Mouse (Mus musculus) ES-E14 (cell line): ENCODE measurements around the gene Zfp536. TPM values are rescaled to one million over a fixed set of nuclear protein-coding genes. Genes with fewer than 3 reads are reported as not detected.

Experiments
- DNase-seq: peaks from one replicate; pipeline ENCODE4 v3.0.0-alpha.2; 2013; ENCODE audit warnings: low read depth, low spot score
- H3K27ac ChIP-seq: 2 replicates; pipeline ENCODE4 v1.5.1; 2012; ENCODE audit warnings: low read depth, mild to moderate bottlenecking, low read length, moderate library complexity, mixed read lengths; ENCODE audit not compliant: poor library complexity, insufficient read depth, severe bottlenecking
- H3K36me3 ChIP-seq: 2 replicates; pipeline ENCODE4 v1.6.1; 2012; ENCODE audit warnings: mild to moderate bottlenecking, low read length, moderate library complexity, mixed read lengths; ENCODE audit not compliant: control insufficient read depth, poor library complexity, insufficient read depth, severe bottlenecking
- H3K4me1 ChIP-seq, 2 experiments: fragments of 150-350 bp in 1 of 2; sonication (generic) in 1 of 2; 2 replicates each; pipeline ENCODE4 v1.6.1; 2012; ENCODE audit warnings: low read length in 2 of 2, mild to moderate bottlenecking in 1 of 2, mixed read lengths in 1 of 2; ENCODE audit not compliant: control insufficient read depth in 2 of 2, insufficient read depth in 2 of 2, poor library complexity in 1 of 2
- H3K4me3 ChIP-seq, 2 experiments: fragments of 150-350 bp in 1 of 2; sonication (generic) in 1 of 2; 2 replicates each; pipeline ENCODE4 v1.5.1; 2012; ENCODE audit warnings: low read length in 2 of 2, low read depth in 1 of 2, mild to moderate bottlenecking in 1 of 2, mixed read lengths in 1 of 2; ENCODE audit not compliant: insufficient read depth in 1 of 2, poor library complexity in 1 of 2, severe bottlenecking in 1 of 2
- H3K9ac ChIP-seq: 2 replicates; pipeline ENCODE4 v1.6.1; 2012; ENCODE audit warnings: low read depth, mild to moderate bottlenecking, low read length, mixed read lengths; ENCODE audit not compliant: poor library complexity, insufficient read depth, severe bottlenecking
- H3K9me3 ChIP-seq: fragments of 150-350 bp; sonication (generic); 2 replicates; pipeline ENCODE4 v1.6.1; 2012; ENCODE audit warnings: low read depth, mild to moderate bottlenecking, low read length; ENCODE audit not compliant: control insufficient read depth, insufficient read depth
- CHD2 ChIP-seq: IDR thresholded peaks from 2 replicates; pipeline ENCODE4 v1.6.1; 2014; ENCODE audit warnings: mild to moderate bottlenecking, low read depth, low read length, inconsistent platforms
- HCFC1 ChIP-seq: IDR thresholded peaks from 2 replicates; pipeline ENCODE4 v1.6.1; 2012; ENCODE audit warnings: low read length, inconsistent platforms, borderline replicate concordance; ENCODE audit not compliant: insufficient read depth
- MAFK ChIP-seq: IDR thresholded peaks from 2 replicates; pipeline ENCODE4 v1.6.1; 2014; ENCODE audit warnings: mild to moderate bottlenecking, low read depth, low read length, inconsistent platforms; ENCODE audit not compliant: insufficient read depth
- ZC3H11A ChIP-seq: IDR thresholded peaks from 2 replicates; pipeline ENCODE4 v1.6.1; 2012; ENCODE audit warnings: low read depth, mild to moderate bottlenecking, inconsistent platforms, low read length, borderline replicate concordance
- ZNF384 ChIP-seq: IDR thresholded peaks from 2 replicates; pipeline ENCODE4 v1.6.1; 2012; ENCODE audit warnings: low read depth, low read length, inconsistent platforms
- in situ Hi-C, 2 experiments: fragments of 600-800 bp; cut with MboI; formaldehyde crosslinking; loops; one replicate each; pipeline ENCODE4 v1.15.1; 2025; ENCODE audit warnings: low sequenced_read_pairs in 2 of 2, inconsistent platforms in 1 of 2; ENCODE audit not compliant: unreplicated experiment in 2 of 2
- total RNA-seq: library from RNA; depleted of rRNA; stranded (reverse); fragments of 300-350 nt; gene quantifications from 2 replicates; pipeline ENCODE4 v1.2.3, GENCODE M21; 2012

The Zfp536 gene
- total RNA-seq, 1 experiment = 2.2 TPM

DNA sequence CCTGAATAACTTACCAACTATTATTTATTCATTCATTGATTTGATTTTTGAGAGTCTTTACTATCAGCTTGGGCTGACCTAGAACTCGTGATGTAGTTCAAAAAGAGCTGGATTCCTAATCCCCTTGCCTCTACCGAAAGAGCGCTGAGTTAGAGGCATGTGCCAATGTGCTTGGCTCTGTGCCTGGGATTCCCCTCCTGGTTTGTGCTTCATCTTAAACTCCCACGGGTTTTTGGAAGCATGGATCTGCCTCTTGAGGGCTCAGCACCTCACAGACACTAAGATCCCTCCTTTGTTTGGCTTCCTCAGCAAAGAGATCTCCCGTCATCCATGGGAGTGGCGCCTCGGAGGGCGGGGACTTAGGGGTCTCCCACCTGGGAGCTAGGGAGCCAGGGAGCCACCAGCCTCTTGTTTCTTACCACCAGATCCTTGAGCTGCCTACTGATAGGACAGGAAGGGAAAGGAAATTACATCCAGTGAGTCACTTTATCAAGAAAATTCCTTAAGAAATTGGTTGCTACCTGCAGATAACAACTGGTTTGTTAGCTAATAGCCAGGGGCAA lies 41.5 kb upstream of the Zfp536 start:
- Histone ChIP-seq H3K27ac (no peak overlapping the region), H3K9ac (no peak overlapping the region), H3K9me3 (no peaks in the 10 kb centered on the region), H3K36me3 (no peaks in the 10 kb centered on the region), H3K4me1 (no peaks in the 10 kb centered on the region), H3K4me3 (no peak overlapping the region)
- no peak for DNase-seq
- in situ Hi-C loops = no loop called here
- TF ChIP-seq ZNF384 (no peak), MAFK (no peak), ZC3H11A (no peak), CHD2 (no peak), HCFC1 (no peak)

DNA sequence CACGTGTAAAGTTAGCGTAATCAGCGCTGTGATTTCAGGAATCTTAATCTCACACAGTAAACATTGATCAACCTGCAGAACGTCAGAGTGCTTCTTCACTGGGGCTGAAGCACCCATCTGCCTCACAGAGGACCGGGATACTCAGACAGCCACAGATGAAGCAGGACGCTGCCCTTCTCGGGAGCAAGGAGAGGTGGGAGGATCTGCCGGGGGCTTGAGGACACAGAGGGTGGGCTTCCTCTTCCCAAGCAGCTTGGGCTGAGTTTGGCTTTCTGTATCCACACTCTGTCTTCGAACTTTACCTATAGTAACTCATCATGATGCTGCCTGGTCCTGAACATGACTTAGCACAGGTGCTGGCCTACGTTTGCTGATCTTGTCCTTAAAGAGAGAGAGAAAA lies 40.2 kb upstream of the Zfp536 start:
- DNase-seq = no peak
- Histone ChIP-seq H3K36me3 (no peaks in the 10 kb centered on the region), H3K27ac (no peak overlapping the region), H3K4me1 (no peaks in the 10 kb centered on the region), H3K4me3 (no peak overlapping the region), H3K9ac (no peak overlapping the region), H3K9me3 (no peaks in the 10 kb centered on the region)
- TF ChIP-seq ZNF384 (no peak), MAFK (no peak), CHD2 (no peak), ZC3H11A (no peak), HCFC1 (no peak)
- in situ Hi-C loops = no loop called here

DNA sequence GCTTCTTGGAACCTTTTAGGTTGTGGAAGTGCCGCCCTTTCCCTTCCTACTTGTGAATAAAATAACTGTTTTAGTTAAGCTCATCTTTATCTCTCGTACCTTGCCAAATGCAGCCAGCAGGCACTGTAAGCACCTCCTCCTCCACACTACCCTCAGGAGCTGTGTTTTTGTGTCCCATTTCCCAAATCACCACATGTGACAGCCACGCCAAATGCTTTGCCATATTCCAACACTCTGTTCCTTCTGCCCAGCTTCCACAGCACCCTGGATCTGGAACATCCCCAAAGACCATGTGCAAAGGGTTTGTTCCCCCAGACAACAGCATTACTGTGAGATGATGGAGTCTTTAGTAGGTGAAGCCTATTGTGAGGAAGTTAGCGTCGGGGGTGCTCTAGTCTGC lies 36.5 kb upstream of the Zfp536 start:
- in situ Hi-C loops = no loop called here
- no peaks in the 10 kb centered on the region for H3K9me3 ChIP-seq
- H3K36me3 ChIP-seq = no peaks in the 10 kb centered on the region
- H3K27ac ChIP-seq = no peak overlapping the region
- H3K9ac ChIP-seq = no peak overlapping the region
- no peaks in the 10 kb centered on the region for H3K4me1 ChIP-seq
- no peak for DNase-seq
- H3K4me3 ChIP-seq = no peak overlapping the region
- TF ChIP-seq ZNF384 = no peak
- TF ChIP-seq ZC3H11A = no peak
- TF ChIP-seq HCFC1 = no peak
- TF ChIP-seq MAFK = no peak
- no peak for TF ChIP-seq CHD2

DNA sequence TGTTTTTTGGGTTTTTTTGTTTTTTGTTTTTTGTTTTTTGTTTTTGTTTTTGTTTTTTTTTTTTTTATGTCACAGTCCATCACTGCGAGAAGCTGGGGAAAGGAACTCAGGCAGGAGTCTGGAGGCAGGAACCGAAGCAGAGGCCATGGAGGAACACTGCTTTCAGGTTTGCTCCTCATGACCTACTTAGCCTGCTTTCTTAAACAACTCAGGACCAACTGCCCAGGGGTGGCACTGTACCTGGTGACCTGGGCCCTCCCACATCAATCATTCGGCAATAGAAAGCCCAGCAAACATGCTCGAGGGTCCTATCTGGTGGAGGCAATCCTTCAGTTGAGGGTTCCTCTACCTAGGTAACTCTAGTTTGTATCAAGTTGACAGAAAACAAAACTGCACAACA lies 35.6 kb upstream of the Zfp536 start:
- Histone ChIP-seq H3K9me3 (no peaks in the 10 kb centered on the region), H3K4me3 (no peak overlapping the region), H3K9ac (no peak overlapping the region), H3K4me1 (no peaks in the 10 kb centered on the region), H3K27ac (no peak overlapping the region), H3K36me3 (no peaks in the 10 kb centered on the region)
- DNase-seq = no peak
- in situ Hi-C loops = no loop called here
- TF ChIP-seq ZC3H11A (no peak), MAFK (no peak), HCFC1 (no peak), CHD2 (no peak), ZNF384 (no peak)

DNA sequence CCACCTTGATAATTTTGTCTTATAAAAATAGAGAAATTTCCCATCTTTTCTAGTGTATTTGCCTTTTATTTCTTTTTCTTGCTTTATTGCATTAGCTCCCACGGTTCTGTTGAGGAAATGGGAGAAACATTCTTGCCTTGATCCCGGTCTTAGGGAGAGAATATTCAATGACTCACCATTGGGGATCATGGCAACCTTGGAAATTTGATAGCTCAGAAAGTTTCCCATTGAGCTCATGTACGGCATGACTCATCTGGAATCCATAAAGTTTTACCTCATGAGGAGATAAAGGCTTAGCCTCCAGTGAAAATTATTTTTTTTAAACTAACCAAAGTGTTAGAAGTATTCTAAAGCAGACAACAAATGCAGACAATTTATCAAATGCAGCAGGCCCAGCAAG lies 27.7 kb upstream of the Zfp536 start:
- Histone ChIP-seq H3K9me3 (no peaks in the 10 kb centered on the region), H3K4me1 (no peaks in the 10 kb centered on the region), H3K27ac (no peak overlapping the region), H3K9ac (no peak overlapping the region), H3K4me3 (no peak overlapping the region), H3K36me3 (no peaks in the 10 kb centered on the region)
- in situ Hi-C loops = no loop called here
- no peak for DNase-seq
- no peak for TF ChIP-seq ZNF384
- no peak for TF ChIP-seq HCFC1
- no peak for TF ChIP-seq ZC3H11A
- no peak for TF ChIP-seq CHD2
- TF ChIP-seq MAFK = no peak
